Mouse (Mus musculus) kidney, postnatal 4 days (tissue): ENCODE data around the gene Oca2.

Source experiments
- DNase-seq, 2 experiments: peaks; one replicate each; pipeline ENCODE4 v3.0.0; 2021; ENCODE audit warnings: mixed read lengths in 2 of 2

The Oca2 gene

DNA sequence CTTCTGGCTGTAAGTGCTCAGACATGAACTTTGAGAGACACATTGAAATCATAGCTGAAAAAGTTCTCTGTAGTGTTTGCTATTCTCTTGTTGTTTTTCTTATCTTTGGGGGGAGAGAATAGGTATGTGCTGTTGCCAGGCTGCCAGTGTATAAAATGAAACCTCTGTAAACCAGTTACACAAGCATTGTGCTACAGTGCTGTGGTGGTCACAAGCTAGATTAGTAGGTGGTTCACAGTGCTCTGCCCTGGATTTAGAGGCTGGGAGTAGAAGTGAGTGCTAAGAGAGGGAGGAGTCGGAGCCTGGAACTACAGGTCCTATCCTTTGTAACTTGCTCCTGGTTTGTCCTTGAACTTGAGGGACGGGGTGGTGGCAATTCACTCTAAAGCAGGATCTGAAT, 148.7 kb downstream of the Oca2 start:
- DNase-seq, result no peak

DNA sequence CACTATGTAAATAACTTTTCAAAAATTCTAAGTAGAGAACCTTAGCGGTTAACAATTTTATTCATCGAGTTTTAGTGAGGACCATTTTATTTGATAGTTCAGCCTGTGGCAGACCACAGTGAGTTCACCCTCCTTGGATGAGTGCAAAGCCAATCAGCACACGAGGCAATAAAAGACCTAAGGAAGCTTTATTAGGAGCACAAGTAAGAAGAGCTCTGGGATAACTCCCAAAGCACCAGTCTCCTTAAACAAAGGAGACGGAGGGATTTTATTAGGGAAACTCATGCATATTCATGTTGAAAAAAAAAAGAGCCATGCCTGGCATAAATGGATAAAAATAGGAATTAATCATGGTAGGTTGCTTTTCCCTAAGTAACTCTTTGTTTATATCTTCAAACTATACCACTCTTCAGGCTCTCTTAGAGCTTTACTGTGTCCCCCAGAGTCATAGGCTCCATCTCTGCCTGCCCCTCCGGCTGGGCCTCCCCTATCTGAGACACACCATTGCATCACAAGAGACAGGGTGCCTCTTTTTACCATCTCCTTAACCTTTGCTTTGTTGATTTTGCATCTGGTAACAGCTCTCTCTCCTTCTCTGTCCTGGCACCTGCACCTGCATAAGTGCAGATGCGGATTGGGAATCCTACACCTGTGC, 178.7 kb downstream of the Oca2 start:
- DNase-seq, result no peak

DNA sequence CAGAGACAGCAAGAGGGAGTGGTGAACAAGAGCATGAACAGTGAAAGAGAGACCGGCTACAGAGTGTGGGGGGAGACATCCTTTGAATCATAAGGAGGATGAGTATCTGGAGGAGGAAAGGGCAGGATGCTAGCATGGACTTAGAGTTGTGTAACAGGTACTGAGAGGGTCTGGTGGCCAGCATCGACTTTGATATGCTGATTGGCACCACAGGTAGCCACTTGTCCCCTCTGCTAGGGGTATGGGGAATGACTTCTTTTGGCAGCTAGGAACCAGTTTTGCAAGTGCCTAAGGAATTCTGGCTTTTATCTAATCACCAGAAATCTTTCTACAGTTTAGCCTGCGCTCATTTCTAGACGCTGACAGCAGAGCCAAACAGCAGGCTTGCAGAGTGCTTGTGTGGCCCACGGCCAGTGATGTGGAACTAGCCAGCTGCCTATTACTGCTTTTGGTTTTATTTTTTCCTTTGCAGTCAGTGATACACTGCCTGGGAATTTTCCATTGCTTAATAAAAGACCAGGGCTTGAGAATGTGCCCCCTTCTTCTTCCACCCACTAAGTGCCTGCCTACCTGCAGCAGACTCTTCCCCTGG, 179.8 kb downstream of the Oca2 start:
- DNase-seq, result peak; percentile 33 to 44

DNA sequence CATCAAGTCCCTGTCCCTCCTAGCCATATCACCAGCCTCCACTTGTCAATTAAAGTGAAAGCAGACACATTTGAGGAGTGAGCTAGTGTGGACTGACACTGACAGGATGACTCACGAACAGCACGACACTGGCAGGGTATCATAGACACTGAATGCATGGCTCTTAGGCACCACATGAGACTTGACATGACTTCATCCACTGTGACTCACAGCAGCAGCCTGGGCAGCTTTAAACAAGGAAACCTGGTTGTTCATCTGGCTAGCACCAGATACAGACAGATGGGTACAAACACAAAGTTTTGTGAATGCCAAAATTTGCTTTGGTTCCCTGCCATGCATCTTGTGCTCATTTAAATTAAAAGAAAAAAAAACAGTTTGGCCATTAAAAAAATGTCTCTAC, 182.4 kb downstream of the Oca2 start:
- no peak for DNase-seq

DNA sequence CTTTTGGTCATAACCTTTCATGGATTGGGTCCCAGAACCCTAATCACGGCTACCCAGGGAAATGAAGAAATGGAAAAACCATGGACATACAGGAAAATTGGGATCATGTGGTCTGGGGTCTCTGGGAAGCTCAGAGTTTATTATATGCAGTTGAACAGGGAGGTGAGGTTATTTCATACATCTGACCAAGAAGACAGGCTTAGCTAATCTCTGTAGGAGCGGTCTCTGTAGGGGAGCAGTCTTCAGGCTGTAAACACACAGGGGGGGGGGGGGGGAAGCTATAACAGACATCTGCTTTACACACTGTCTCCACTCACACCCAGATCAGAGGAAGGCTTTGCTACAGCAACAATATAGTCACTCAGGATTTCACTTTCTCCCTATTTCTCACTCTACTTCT, 184.0 kb downstream of the Oca2 start:
- no peak for DNase-seq

DNA sequence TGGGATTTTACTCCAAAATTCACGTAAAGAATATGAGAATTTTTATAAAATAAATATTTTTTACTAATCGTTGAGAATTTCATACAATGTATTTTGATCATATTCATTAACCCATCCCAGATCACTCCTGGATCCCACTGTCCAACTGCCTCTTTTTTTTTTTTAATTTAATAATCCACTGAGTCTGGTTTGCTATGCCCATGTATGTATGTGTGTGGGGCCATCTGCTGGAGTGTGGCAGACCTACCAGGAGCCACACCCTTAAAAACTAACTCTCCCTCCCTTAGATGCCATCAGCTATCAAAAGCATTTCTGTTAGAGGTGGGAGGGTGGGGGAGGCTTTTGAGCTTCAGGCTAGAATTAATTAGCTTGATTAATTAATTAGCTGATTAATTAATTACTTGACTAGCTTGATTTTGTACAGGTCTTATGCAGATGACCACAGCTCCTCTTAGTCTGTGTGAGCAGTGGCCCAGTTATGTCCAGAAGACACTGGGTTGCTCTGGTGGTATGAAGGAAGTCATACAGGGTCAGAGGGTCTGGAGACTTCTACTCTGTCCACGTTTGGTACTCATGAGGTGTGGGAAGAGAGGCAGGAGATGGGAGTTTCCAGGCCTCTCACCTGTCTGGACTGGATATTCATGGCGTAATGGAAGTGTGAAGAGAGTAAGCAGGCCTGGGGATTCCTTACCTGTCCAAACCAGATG, 221.4 kb downstream of the Oca2 start:
- peak; percentile 5 for DNase-seq

DNA sequence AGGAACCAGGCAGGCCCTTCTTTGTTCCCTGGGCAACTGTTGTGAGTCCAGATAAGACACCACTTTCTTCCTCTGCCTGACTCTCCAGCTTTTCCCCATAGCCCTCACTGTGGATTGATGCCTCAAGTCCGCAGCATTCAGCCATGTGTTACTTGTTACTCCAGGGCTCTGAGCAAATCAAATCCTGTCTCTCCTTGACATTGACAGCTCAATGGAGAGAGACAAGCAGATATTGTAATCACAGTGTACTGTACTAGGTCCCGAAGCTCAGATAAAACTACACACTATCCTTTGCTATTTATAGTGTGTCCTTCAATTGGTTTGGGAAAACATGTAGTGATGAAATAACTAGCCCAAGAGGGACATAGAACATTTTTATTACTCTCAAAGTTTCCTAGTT, 258.7 kb downstream of the Oca2 start:
- DNase-seq, result no peak

DNA sequence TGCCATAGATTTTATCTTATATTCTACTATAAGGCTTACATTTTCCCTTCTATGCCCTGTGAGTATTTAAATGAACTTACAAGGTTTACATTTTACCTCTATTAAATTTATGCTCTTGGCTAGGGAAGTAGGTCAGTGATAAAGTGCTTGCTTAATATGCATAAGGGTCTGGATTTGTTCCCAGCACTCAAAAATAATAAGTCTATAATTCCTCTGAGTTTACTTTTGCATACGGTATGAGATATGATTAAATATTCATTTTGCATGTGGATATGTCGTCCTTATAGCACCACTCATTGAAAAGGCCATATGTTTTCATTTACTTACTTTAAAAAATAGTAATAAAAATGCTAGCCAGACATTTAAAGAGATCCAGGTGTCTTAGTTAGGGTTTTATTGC, 259.8 kb downstream of the Oca2 start:
- no peak for DNase-seq

DNA sequence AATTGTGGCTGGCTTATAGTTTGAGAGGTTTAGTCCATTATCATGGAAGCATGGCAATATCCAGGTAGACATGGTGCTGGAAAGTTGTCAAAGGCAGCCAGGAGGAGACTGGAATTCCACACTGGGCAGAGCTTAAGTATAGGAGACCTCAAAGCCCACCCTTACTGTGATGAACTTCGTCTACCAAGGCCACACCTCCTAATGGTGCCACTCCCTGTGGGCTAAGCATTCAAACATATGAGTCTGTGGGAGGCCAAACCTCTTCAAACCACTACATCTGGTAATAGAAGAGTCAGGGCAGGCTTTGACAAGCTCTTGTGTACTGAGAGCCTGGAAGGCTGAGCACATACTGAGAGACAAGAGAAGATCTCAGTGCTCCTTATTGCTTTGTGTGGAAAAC, 260.2 kb downstream of the Oca2 start:
- DNase-seq, result no peak

DNA sequence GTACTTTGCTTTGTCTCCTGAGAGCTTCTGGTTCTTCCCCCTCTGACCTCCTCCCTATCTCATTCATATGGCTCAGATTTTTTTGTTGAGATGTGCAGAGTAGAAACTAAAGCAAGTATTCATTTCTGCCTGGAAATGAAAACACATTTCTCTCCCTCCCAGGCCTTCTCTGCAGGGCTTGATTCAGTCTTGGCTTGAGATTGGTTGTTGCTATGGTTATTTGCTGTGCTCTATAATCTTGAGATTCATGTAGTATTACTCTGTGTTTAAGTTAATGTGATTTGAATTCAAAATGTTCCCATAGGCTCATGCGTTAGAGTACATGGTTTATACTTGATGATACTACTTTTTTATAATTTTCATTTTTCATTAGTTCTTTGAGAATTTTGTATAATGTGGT, 260.9 kb downstream of the Oca2 start:
- no peak for DNase-seq

DNA sequence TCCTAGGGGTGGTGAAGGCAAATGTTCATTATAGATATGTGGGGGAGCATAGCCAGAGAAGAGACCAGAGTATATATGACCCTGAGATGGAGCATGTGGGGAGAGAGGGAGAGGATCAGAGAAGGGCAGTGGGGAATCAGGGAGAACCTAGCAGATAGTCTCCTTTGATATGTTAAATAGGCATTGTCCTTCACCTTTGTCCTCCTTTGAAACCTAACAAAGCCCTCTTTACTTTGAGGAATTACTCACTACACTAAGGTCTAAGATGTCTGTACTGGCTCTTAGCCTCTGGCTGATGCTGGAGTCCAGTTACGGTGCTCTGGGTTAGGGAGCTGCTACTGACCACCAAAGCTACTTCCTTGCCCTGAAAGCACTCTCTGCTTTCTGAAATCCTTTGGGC, 279.0 kb downstream of the Oca2 start:
- no peak for DNase-seq

DNA sequence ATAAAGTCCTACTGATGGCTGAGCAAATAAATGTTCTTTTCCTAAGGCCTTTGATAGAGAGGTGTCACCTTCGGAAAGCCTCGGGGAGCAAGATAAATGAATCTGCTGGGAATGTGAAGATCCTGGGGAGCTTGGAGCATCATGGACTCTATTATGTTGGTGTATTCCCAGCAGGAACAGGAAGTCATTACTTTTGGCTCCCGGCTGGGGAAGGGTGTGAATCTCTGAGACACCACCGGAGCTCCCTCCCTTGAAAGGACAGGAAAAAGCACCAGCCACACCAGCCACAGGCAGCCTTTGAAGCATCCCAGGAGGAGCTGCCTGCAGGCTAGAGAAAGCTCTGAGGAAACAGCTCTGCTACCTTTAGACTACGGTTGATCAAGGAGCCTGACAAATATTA, 280.2 kb downstream of the Oca2 start:
- DNase-seq, result no peak

DNA sequence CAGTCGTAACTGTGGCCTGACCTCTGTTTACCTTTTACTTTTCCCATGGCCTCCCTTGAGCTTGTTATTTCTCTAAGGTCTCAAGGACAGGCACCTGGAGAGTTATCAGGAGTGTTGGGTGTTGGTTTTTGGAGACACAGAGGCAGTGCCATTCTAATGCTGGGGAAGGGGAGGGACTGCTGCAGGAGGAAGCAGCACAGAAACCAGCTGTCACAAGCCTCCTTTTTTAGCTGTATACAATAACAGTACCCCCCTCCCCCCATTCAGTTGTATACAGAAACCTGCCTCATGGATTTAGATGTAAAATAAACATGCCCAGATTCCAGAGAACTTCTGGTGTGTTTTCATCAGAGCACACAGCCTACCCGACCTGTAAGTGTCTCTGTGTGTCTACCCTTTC, 295.3 kb downstream of the Oca2 start:
- DNase-seq, result no peak

DNA sequence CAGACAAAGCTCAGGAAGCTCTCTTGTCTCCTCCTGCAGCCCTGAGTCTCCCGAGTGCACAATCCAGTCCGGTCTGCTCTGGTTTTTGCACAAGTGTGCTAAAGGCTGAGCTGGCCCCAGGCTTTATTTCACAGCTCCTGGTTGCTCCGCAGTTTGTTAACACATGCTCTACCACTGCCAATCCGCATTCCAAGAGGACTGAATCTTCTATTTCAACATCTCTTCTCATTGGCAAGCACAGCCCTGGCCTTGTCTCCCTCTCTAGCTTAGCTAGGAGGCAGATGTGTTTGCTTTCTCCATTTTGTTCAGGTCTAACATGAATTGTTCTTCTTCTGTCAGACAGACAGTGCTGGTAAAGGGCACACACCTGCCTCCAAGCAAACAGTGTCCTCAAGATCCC, 309.7 kb downstream of the Oca2 start:
- no peak for DNase-seq

DNA sequence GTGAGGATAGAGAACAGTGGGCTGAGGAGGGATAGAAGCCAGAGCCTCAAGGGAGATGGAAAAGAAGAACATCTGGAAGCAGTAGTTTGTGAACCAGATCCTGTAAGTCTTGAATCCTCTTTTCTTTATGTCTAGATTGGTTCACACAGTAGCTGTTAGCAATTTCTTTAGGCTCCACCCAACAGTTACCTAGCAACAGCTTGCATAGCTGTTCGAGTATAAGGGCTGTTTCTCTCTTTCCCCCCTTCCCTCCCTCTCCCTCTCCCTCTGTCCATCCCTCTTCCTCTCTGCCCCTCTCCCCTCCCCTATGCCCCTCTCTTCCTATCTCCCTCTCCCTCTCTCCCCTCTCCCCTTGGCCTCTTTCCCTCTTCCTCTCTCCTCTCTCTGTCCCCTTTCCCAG, 312.2 kb downstream of the Oca2 start:
- no peak for DNase-seq
